Mouse (Mus musculus) lung, postnatal 36 days (tissue): Measurements from ENCODE around the gene Tbc1d8.

Experiments used
- DNase-seq: peaks from one replicate; pipeline ENCODE4 v3.0.0; 2022; ENCODE audit warnings: mixed read lengths

Tbc1d8 gene

DNA sequence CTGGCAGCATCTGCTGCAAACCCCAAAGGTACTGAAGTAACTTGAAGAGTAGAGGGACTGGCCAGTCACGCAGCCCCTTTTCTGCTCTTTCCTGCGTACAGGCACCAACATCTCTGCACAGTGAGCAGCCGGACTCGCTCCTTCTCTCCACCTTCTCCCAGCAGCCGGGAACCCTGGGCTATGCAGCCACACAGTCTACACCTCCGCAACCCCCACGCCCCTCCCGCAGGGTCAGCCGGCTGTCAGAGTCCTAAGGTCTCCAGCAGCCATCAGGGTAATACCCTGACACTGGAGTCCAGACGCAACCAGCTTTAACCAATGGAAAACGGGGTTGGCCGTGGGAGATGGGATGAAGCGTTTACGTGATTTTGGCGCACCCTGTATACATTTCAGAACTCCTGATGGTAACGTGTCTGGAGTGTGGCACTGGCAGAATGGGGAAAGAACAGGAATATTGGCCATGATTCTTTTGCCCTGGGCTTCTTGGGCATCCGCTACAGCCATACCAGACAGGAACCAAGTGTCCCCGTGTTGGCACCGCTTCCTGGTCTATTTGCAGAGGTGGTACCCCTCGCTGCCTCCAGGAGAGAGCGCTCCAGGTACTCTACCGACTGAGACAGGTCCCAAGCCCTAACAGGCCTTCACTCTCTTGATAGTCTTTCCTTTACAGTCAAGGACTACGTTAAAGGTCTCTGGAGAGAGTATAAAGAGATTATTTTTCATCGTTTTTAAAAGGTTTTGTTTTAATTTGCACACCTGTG, 116.6 kb downstream of the Tbc1d8 start:
- DNase-seq: no peak

DNA sequence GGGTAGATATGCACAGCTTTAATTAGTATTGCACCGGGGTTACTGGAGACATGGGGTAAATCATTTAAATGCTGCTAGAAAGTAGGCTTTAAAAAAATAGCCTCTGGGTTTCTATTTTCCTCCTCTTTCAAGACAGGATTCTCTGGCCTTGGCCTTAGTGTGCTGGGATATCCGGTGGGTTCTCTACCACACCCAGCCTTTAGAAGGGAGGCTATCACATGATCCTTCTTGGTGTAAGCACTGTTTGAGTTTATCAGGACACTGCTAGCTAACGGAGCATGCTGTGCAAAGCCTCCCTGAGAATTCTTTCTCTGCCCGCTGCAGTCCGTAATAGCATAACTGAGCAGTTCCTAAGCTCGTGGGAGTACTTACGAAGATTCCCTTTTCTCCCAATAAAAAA, 129.1 kb downstream of the Tbc1d8 start:
- no peak for DNase-seq

GRCm38 (mm10) chr1:39349001-39349400, 129.6 kb downstream of the Tbc1d8 start:
- peak; percentile 80 for DNase-seq

GRCm38 (mm10) chr1:39344981-39345600, 133.5 kb downstream of the Tbc1d8 start:
- no peak for DNase-seq

DNA sequence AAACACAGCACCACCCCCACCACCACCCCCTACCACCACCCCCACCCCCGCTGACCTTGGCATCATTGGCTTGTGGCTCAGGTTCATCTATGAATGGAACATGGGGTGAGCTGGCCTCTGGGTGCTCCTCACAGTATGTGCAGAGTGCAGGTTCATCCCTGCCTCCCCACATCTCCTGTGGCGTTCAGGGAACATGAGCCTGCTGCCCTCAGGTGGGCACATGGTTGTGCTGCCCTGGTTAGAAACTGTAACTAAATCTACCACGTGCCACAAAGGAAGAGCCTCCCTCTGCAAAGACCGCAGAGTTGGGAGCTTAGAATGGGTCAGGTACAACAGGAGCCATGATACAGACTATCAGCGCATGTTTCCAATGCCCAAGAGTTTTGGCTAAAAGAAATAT, 135.3 kb downstream of the Tbc1d8 start:
- DNase-seq: no peak

GRCm38 (mm10) chr1:39341807-39342206, 136.7 kb downstream of the Tbc1d8 start:
- no peak for DNase-seq

DNA sequence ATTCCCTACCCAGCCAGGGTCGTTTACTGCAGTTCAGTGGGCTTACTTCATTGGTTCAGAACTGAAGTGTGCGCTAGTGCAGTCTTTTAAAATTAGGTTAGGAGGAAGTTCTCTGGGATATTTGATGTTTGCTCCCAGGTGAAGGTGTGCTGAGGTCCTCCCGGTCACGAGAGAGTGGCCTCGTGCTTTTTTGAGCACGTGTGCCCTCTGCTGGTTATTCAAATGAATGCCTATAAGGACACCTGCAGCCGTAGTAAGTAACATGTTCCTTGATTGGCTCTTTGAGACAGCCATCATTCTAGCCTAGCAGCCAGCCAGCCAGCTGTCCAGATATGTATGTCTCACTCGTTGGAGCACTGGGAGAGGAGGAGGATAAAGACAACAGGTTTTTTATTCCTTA, 137.9 kb downstream of the Tbc1d8 start:
- DNase-seq: peak; percentile 80

- no peak for DNase-seq
Measured at GRCm38 (mm10) chr1:39340156-39340555, 138.4 kb downstream of the Tbc1d8 start.

GRCm38 (mm10) chr1:39339455-39339854, 139.1 kb downstream of the Tbc1d8 start:
- no peak for DNase-seq

DNA sequence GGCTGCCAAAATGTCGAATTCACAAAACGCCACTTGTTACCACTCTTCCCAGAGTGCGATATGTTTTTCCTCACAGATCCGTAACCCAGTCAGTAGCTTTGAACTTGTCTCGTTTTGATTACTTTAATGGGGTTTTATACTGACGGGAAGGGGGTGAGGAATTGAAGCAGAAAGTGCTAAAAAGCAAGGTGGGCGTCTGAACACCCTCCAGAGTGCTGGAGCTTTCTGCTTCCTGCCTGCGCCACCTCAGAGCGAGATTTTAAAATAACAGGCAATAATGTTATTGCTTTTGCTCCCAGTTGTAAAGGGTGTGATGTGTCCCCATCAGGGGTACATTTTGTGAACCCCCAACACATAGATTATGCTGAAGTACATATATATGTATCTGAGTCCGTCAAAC, 139.7 kb downstream of the Tbc1d8 start:
- no peak for DNase-seq

DNA sequence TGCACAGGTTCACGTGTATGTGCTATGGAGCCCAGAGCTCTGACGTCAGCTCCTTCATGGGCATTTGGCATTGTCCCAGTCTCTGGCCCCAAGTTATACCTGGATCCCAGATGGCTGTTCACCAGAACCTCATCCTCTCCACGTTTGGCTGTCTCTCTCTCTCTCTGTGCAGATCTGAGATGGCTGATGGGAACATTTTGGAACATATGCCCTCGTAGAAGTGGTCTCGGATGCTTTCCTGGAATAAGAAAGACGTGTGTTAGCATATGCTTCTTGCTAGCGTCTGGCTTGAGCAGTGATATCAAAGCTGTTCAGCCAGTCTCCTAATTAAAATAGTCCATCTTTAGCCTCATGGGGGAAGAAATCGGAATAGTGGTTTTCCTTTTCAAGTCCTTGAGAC, 141.8 kb downstream of the Tbc1d8 start:
- peak; percentile 12 for DNase-seq

- no peak for DNase-seq
Measured at GRCm38 (mm10) chr1:39335561-39336196, 142.9 kb downstream of the Tbc1d8 start.

DNA sequence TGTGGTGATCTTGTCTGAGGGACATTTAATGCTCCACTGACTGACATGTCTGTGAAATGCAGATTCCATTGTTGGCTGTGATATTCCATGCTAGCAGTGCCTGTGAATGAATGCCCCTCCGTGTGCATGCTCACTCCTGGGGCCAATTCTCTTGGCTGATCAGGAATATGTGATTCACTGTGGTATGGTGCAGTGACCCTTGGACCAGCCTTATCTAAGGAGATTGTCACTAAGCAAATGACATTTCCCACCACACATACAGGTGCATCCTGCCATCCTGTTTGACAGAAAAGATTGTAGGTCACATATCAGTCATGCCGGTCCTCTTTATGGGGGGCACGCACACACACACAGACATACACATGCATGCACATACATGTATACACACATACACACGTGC, 146.1 kb downstream of the Tbc1d8 start:
- DNase-seq: no peak

DNA sequence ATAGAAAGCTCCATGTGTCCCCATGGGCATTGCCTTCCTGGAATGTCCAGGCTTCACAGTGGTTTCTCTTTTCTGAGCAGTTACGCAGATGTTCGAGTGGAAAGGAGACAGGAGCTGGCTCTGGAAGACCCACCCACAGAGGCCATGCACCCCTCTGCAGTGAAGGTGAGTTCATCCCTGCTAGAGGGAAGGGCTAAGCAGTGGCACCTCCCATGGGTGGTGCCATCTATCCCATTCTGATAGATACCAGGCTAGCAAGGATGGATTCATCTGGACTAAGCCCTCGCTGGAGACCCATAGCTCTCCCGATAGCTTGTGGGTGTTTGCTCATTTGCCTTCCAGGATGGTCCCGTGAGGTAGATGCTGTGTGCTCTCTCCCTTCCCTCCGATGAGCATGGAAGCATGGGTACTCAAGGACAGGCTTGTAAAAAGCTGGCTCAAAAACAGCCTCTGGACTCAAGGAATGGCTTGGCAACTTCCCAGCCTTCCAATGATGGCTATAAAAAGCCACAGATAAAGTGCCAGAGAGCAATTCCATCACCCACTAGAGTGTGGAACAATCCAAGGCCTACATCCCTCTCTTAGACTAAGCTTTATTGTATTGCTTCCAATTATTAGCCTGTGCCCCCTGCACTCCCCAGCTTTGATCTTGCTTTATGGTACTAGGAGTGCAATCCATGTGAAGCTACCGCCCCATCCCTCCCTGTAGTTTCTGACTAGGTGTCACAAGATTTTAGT, 147.5 kb downstream of the Tbc1d8 start:
- DNase-seq: no peak

GRCm38 (mm10) chr1:39327546-39327945, 151.0 kb downstream of the Tbc1d8 start:
- no peak for DNase-seq

DNA sequence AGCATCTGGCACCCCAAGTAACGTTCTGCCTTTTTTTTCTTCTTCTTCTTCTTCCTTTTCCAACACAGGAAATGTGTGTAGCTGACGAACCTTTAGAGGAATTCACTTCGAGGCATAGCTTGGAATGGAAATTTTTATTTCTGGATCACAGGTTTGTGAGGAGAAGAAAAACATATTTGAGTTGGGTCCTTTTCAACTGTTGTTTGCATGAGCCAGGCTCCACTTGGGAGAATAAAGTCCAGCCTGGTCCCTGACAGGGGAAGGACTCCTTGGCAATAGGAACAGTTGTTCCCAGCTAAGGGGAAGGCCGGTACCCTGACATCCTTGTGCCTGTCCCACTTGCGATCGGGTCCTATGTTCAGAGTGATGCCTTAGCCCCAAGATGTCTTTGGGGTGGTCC, 153.3 kb downstream of the Tbc1d8 start:
- DNase-seq: no peak

GRCm38 (mm10) chr1:39321954-39322353, 156.6 kb downstream of the Tbc1d8 start:
- DNase-seq: no peak
